Mouse (Mus musculus) liver, embryonic 14.5 days (tissue): ENCODE measurements at regions not wholly inside any gene's neighbourhood (a gene's known extent, or its start where the extent isn't known, plus 50 kb on each side); places are given as distances from the start of the nearest gene placed in this dataset.

ENCODE experiments used
- CTCF ChIP-seq: IDR thresholded peaks from 2 replicates; pipeline ENCODE4 v1.5.1; 2016; ENCODE audit warnings: antibody characterized with exemption, low read depth, control low read depth
- EP300 ChIP-seq: IDR thresholded peaks from 2 replicates; pipeline ENCODE4 v1.6.1; 2016; ENCODE audit warnings: antibody characterized with exemption, low read depth

DNA sequence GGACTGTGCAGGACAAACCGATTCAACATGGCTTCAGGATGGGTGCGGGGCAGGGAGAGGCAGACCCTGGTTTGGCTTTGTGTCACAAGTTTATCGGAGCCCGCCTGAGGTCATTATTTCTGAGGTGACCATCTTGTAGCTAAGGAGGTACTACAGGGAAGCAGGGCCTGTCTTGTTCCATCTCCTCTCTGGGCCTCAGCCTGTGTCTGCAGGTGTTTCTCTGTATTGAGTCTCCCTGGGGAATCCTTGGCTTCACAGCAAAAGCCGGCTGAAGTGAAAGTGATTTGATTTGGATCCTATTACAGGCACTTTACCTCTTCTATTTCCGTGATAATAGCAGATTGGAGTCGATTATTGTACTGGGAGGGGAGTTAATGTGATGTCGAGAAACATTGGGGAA lies 805.7 kb upstream of the Arrdc4 start:
- TF ChIP-seq CTCF (no peak), EP300 (no peak)
